Mouse (Mus musculus): Measurements from ENCODE around the gene Tnfsf11.
A peak's percentile ranks its signal among the peaks of the same experiment; 100 is the strongest.

DNA sequence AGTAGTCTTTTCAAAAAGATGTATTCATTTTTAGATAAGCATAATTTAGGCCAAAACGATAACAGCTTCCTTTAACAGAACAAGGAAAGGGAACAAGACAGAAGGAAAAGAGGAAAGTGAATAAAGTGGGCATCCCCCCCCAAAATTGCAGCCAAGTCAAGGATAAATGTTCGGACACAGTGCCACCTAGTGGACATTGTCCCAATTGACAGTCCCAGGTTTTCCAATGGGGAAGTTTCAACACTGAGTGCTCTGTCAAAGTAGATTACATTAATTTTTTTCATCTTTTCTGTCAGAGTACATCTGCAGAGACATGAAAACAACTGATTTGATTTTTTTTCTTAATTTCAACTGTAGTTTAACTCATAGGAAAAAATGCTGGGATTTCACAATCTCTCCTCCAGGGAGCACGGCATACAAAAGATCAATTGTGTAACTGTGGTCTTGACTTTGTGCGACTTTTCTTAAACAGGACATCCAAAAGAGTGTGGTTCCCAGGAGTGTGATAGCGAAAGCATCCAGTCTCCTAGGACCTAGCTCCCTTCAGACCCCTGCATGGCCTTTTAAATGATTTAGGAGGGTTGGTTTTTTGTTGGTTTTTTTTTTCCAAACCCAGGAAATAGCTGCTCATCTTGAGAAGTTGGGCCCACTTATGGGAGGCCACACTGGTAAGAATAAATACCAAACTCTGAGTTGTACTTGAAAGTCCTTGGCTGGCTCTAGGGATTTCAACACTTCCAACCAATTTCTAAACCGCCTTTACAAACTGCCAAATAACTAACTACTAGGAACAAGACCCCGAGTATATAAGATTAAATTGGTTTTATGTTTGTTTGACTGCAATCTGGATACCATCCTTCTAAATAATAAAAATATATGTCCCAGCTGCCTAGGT is 19.7 kb downstream of the Tnfsf11 start:
- TF ChIP-seq CTCF (IDR thresholded peaks at IDR 0.05; ENCODE audit: low read depth) (peak; percentile 70), EP300 (IDR thresholded peaks at IDR 0.05; ENCODE audit: low read depth) (no peak)
